Mouse (Mus musculus): ENCODE measurements around the gene Gm10197.

The Gm10197 gene

DNA sequence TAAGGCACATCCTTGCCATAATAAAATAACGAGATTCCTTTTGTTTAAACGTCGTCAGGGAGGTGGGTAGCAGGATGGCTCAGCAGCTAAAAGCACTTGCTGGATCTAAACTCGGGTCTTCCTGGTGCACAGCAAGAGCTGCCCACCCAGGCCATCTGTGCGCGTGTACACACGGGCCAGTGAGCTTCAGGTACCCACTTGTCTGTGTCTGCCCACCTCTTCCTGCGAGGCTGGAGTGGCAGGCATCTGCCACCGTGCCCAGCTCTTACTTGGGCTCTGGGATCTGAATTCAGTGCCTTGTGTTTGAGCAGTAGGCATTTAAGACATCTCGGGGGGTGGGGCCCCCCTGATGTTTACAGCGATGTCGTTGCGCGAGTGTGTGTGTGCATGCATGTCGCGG is 16.5 kb downstream of the Gm10197 start:
- no peak for DNase-seq (ENCODE audit: low spot score)

DNA sequence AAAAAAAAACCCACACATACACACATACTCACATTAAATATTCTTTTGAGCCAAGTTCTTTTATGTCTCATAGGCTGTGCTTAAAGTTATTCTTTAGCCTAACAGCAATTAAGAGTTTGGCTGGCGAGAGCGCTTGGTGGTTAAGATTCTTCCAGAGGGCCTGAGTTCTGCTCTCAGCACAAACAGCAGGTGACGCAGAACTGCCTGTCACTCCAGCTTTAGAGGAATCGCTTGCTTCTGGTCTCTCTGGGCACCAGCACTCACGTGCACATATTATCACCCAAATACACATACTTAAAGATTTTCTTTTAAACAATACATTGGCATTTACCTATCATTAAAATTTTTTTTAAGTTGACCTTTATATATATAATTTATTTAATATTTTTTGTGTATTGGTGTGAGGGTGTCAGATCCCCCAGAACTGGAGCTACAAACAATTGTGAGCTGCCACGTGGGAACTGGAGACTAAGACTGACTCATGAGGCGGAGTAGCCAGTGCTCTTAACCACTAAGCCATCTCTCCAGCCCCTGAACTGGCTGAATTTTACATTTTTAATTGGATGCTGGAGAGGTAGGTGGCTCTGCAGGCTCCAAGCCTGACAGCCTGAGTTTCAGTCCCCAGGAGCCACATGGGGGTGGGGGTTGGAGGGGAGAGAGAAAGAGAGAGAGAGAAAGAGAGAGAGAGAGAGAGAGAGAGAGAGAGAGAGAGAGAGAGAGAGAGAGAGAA is 17.1 kb downstream of the Gm10197 start:
- DNase-seq (ENCODE audit: low spot score), result no peak

- DNase-seq (ENCODE audit: low spot score), result no peak
Measured at GRCm38 (mm10) chr19:53353864-53354263, 17.7 kb downstream of the Gm10197 start.

DNA sequence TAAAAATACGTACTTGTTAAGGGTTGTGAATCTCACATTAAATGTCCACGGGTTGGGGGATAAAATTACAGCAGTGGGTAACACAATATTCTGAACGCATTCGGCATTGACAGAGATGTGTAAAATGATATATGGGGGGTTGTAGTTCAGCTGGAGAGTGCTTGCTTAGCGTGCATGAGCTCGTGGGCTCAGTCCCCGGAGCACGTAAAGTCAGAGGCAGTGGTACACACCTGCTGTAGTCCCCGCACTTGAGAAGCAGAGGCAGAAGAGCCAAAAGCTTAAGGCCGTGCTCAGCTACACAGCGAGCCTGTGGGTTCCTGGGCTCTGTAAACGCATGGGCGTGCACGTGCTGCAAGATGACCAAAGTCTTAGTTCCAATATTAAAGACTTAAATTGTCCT is 25.8 kb downstream of the Gm10197 start:
- DNase-seq (ENCODE audit: low spot score), result no peak

- no peak for DNase-seq (ENCODE audit: low spot score)
Measured at GRCm38 (mm10) chr19:53344062-53344461, 27.5 kb downstream of the Gm10197 start.

DNA sequence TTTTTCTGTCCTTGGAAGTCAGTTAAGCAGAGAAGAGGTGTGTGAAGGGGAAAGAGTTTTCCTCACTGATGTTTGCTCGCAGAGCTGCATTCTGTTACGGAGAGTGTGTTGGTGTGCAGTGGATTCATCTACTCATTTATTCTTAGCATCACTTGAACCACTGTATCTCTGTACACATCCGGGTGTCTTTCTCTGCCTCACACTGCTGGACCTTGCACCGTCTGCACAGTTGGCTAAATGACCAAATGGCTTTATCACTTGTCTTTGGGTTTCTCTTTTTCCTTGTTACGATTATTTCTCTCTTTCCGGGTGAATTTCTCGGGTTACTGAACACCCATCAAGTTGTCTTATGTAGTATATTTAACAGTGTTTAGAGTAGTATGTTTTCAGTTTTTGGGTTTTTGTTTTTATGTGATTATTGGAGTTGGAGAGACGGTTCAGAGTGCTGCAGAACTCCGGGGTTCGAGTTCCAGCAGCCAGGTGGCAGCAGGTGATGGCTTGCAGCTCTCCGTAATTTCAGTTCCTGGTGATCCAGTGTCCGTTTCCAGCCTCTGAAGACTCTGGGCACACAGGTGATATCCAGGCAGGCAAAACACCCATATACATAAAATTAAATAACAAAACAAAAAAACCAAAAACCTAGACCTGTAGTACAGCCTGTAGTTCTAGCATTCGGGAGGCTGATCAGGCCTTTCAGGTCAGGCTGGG is 28.2 kb downstream of the Gm10197 start:
- no peak for DNase-seq (ENCODE audit: low spot score)

- no peak for DNase-seq (ENCODE audit: low spot score)
Measured at GRCm38 (mm10) chr19:53340423-53340822, 31.1 kb downstream of the Gm10197 start.

GRCm38 (mm10) chr19:53335241-53335640 is 36.3 kb downstream of the Gm10197 start:
- no peak for DNase-seq (ENCODE audit: low spot score)

DNA sequence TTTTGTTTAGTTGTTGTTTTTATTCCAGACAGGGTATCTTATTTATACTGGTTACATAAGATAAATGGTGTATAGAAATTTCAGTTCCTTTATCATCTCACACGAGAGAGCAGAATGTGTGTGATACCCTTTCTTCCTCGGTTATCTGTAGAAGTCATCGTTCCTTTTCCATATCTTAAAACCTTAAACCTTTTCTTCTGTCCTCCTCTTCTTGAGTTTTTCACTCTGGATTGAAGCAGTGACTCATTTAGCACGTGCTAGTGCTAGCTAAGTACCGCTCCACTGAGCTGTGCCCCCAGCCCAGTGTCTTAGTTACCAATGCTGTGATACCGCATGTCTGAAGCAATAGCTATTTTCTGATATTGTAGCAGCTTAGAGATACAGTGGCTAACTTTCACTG is 37.8 kb downstream of the Gm10197 start:
- DNase-seq (ENCODE audit: low spot score), result no peak

GRCm38 (mm10) chr19:53331882-53332500 is 39.6 kb downstream of the Gm10197 start:
- DNase-seq (ENCODE audit: low spot score), result no peak

DNA sequence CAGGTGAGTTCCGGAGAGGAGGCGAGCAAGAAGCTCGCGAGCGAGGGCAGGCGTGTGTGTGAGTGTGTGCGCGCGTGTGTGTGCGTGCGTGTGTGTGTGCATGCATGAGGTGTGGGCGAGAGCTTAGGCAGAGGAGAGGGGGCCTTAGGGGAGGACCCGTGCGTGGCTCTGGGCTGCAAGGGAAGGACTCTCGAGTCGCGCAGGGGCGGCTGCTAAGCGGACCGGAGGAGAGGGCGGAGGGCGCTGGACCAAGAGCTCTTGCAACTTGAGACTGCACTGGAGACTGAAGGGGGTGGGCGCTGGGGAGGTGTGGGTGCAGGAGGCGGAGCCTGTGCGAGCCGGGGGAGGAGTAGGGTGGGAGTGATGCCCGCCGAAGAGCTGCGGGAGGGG is 41.6 kb downstream of the Gm10197 start:
- peak; percentile 85 for DNase-seq (ENCODE audit: low spot score)

DNA sequence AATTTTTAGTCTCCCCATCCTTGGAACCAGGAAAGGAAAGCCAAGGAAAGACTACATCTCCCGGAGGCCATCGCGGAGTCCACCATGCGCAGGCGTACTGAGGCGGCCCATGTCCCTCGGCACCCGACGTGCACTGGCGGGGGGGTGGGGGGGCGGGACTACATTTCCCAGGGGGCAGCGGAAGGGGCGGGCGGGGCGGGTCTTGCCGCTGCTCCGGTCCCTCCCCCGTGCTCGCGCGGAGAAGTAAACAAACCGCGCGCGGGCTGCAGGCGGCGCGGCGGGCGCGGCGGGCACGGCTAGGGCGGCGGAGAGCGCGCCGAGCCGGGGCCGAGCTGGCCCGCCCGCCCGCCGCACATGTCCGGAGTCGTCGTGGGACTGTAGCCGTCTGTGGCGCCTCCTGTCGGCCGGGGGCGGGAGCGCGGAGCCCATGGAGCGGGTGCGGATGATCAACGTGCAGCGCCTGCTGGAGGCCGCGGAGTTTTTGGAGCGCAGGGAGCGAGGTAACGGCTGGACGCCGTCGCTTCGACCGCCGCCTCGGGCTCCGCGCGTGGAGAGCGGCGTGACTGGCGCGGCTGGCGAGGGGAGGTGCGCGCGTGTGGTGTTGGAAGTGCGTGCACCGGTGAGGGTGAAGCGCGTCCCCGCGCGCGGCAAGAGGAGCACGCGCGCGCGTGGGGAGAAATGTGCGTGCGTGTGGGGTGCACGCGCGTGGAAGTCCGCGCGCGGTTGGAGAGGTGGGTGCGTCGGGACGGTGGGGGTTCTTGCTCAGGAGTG is 42.2 kb downstream of the Gm10197 start:
- DNase-seq (ENCODE audit: low spot score), result peak; percentile 92

DNA sequence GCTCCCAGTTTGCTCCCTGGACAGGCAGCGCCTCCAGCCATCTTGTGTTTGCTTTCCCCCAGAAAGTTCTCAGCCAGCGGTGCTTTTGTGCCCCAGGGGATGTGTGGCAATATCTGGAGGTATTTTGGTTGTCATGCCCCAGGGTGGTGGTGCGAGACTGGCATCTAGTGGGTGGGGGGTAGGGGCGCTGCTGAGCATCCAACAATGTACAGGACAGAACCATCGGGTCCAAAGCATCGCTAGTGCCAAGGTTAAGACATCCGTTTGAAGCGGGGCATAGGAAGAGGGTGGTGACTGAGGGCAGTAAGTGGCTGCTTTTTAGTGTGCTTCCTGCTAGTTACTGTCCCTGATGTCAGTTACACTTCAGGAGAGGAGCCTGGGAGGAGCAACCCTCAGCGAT is 43.5 kb downstream of the Gm10197 start:
- DNase-seq (ENCODE audit: low spot score), result no peak

GRCm38 (mm10) chr19:53325578-53326295 is 45.8 kb downstream of the Gm10197 start:
- no peak for DNase-seq (ENCODE audit: low spot score)

GRCm38 (mm10) chr19:53324866-53325265 is 46.7 kb downstream of the Gm10197 start:
- DNase-seq (ENCODE audit: low spot score), result no peak

GRCm38 (mm10) chr19:53322438-53323048 is 49.0 kb downstream of the Gm10197 start:
- peak; percentile 69 for DNase-seq (ENCODE audit: low spot score)

Measured in testis, postnatal 14 days (tissue).